Mouse (Mus musculus): ENCODE data around the gene Ccdc188.

DNA sequence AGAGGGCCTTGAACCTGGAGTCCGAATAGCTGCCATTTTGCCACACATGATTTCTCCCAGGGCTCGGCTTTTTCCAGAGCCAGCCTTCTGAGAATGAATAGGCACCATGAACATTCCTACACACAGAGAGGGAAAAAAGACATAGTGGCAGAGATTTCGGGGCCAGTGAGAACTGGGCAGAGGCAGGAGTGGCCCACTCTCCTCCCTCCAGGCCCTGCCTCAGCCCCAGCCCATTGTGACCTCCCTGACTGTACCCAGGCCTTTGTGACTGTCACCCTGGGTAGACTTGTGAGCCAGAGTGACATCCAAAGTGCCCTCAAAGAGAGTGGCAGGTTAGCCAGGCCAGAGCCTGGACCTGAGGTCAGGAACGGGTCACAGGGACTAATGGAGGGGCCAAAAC is at the start of gene Ccdc188:
- no peak for TF ChIP-seq CTCF (IDR thresholded peaks at IDR 0.05; ENCODE audit: low read depth)
- TF ChIP-seq EP300 (IDR thresholded peaks at IDR 0.05; ENCODE audit: low read depth): no peak

Measured in liver, postnatal 0 days (tissue).